Mouse (Mus musculus) Patski (cell line): ENCODE results near the gene Nfkbia. TPM values are rescaled to one million over a fixed set of nuclear protein-coding genes. Genes with fewer than 3 reads are reported as not detected.
A peak's percentile ranks its signal among the peaks of the same experiment; 100 is the strongest.

Experiments
- ATAC-seq: fragments of 100-300 bp; one replicate; pipeline ENCODE4 v1.8.0; 2021
- CTCF ChIA-PET: fragments of 350-600 bp; sonication (Branson Sonifier 250); formaldehyde crosslinking; loops from one replicate; lab custom pipeline; 2022; ENCODE audit warnings: inconsistent platforms; lab: Charles Lee
- POLR2A ChIA-PET: fragments of 350-600 bp; sonication (Branson Sonifier 250); formaldehyde crosslinking; loops from one replicate; lab custom pipeline; 2022; ENCODE audit warnings: antibody characterized with exemption, inconsistent platforms; lab: Charles Lee
- DNase-seq: peaks from one replicate; pipeline ENCODE4 v3.0.0-alpha.2; 2011; ENCODE audit warnings: low read depth, low spot score
- H3K27me3 ChIP-seq: fragments of 371-371 bp; one replicate; pipeline ENCODE4 v1.5.1; 2021
- CTCF ChIP-seq: fragments of 100-300 bp; IDR thresholded peaks from one replicate; pipeline ENCODE4 v1.5.1; 2021
- in situ Hi-C: fragments of 300-500 bp; cut with MboI; formaldehyde crosslinking; loops from 3 replicates; pipeline ENCODE4 v1.11.1; 2018; ENCODE audit warnings: low pct_unique_long_range_greater_than_20kb, mixed read lengths
- polyA plus RNA-seq: library from polyadenylated mRNA; unstranded; gene quantifications from one replicate; pipeline ENCODE4 v1.2.3, GENCODE M21; 2021

Nfkbia gene
- polyA plus RNA-seq, 1 experiment from 2014 or later: 47.7 TPM

DNA sequence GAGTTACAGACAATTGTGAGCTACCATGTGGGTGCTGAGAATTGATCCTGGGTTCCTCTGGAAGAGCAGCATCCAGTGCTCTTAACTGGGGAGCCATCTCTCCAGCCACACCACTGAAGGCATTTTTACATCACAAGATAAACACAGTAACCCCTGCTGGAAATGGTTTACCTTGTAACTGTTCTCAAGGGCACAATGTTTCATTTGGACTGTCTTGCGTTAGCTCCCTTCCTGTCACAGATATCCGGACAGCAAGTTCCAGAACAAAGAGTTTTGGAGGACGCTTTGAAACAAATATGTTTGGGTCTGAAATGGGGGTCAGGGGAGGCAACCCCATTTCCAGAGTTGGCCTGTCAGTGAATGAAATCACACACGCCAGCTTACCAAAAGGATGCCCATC, 46.9 kb downstream of the Nfkbia start:
- ATAC-seq (no peak), DNase-seq (no peak)
- ChIA-PET POLR2A (interaction anchor here (1.5 kb wide), 1 partner anchor 50 kb away, joined by 4 read pairs; no protein-coding TSS in a partner anchor), CTCF (interaction anchor here (1.2 to 2.8 kb wide), 3 partner anchors 9 to 43 kb away, joined by 3 to 7 read pairs (median 4); no protein-coding TSS in a partner anchor)
- TF ChIP-seq CTCF: no peak
- in situ Hi-C loops: no loop called here
- H3K27me3 ChIP-seq: no peaks in the 10 kb centered on the region

DNA sequence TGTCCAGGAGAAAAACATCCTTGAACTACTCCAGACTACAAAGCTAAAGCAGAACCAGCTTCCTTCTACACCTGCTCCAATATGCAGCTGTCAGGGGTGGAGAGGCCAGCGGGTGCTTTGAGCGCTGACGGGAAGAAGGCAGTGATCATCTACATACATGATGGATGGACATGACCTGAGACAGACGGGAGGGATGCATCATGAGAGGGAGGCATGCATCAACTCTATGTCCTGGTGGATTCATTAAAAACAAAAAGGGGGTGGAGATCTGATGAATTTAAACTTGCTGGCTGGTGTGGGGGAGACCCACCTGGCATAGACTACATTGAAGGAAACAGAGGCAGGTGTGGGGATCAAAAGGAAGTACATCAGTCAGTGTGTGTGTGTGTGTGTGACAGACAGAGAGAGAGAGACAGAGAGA, 48.4 kb downstream of the Nfkbia start:
- DNase-seq: no peak
- H3K27me3 ChIP-seq: no peaks in the 10 kb centered on the region
- TF ChIP-seq CTCF: no peak
- no peak for ATAC-seq
- in situ Hi-C loops: no loop called here
- ChIA-PET POLR2A (no interaction called here), CTCF (interaction anchor here (2.8 kb wide), 1 partner anchor 17 kb away, joined by 7 read pairs; no protein-coding TSS in a partner anchor)

DNA sequence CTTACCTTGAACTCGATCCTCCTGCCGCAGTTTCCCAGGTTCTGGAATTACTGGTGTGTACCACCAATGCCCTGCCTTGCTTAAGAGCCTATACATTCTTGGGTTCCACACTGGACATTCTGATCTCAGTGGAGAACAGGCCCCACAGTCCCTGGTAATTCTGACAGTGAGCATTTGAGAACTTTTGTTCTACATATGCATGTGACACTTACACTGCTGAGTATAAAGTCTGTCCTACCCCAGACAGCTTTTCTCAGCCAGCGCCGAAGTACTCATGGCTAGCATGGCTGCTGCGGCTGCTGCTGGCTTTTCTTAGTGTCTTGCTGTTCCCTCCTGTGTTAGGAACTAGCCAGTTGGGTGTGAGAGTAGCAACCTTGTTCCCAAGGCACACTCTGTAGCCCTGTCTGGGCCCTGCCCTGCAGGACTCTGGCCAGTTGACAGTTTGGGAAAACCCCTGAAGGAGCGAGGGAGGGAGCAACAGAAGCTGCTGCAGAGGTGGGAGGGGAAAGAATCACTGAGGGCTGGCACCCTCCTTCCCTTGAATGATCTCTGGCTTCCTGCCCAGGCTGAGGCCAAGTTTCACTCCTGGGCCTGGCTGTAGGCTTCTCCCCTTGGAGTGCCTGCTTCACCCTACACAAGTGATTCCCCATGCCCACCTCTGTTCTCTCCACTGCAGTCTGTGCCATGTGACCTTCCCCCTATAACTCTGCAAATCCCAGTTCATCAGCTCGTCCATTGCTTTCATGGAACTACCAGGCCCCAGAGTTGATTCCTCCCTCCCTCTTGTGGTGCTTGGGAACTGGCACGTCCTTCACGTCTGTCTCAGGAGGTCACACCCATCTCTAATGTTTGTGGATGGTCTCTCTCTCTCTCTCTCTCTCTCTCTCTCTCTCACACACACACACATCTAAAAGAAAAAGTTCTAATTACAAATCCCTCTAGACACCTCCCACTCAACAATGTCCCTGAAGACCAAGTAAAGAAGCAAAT, 49.3 kb downstream of the Nfkbia start:
- ATAC-seq: peak; percentile 87
- ChIA-PET CTCF (interaction anchor here (2.8 kb wide), 1 partner anchor 18 kb away, joined by 7 read pairs; no protein-coding TSS in a partner anchor), POLR2A (no interaction called here)
- no peaks in the 10 kb centered on the region for H3K27me3 ChIP-seq
- no peak for TF ChIP-seq CTCF
- in situ Hi-C loops: no loop called here
- DNase-seq: peak; percentile 71

DNA sequence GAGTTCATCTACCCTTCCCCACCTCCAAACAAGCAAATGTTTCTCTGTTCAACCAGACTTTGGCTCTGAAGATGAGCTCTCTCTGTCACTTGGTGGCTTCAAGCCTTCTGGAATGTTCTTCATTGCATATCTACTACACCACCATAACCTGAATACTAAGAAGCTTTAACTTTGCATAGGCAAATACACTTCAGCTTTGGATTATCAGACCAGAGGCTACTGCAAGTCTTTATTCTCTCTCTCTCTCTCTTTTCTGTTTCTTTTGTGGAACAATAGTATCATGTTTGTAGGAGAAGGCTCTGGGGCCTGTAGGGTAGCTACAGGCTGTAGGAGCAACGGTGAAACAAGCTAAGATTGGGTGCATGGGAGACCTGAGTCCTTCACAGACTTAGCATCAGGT, 50.2 kb downstream of the Nfkbia start:
- no peak for TF ChIP-seq CTCF
- in situ Hi-C loops: no loop called here
- DNase-seq: no peak
- ATAC-seq: no peak
- ChIA-PET CTCF (no interaction called here), POLR2A (no interaction called here)
- H3K27me3 ChIP-seq: no peaks in the 10 kb centered on the region

DNA sequence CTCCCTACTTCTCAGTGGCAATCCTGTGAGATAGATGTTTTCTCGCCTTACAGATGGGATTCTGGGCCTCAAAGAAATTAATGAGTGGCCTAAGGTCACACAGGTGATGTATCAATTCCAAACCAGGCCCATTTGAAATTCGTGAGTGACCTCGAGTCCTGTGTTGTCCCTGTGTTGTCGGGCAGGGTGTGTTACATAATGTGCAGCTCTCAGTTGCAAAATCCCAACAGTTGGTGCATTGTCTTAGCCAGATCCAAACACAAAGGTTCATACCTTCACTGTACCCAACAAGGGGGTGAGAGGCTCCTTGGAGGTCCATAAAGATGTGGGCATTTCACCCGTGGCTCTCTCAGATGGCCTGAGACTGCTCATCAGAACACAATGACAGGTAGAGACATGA, 52.0 kb downstream of the Nfkbia start:
- no peak for TF ChIP-seq CTCF
- no peak for ATAC-seq
- CTCF ChIA-PET: interaction anchor here (0.9 kb wide), 1 partner anchor 12 kb away, joined by 3 read pairs; no protein-coding TSS in a partner anchor
- no peak for DNase-seq
- POLR2A ChIA-PET: no interaction called here
- in situ Hi-C loops: no loop called here
- H3K27me3 ChIP-seq: no peaks in the 10 kb centered on the region

Other genes starting within 250 kb of the Nfkbia start
- gene 1110008L16Rik, start 193.1 kb downstream of the Nfkbia start, polyA plus RNA-seq: 18.7 TPM
- gene Ppp2r3c, start 189.6 kb downstream of the Nfkbia start, polyA plus RNA-seq: 20.4 TPM
- 212 TPM for gene Psma6, start 108.4 kb downstream of the Nfkbia start, polyA plus RNA-seq
- gene Aldoart2, start 72.6 kb upstream of the Nfkbia start, polyA plus RNA-seq: 12.8 TPM
- 0.03 TPM for gene Insm2, start 106.8 kb upstream of the Nfkbia start, polyA plus RNA-seq